Mouse (Mus musculus): Measurements from ENCODE around the gene Ankrd24.
"Not testable (repeated sequence)": the region's sequence is repeated elsewhere in the genome, so short reads cannot be mapped to it uniquely, and the experiment has no call there.

Ankrd24 gene

DNA sequence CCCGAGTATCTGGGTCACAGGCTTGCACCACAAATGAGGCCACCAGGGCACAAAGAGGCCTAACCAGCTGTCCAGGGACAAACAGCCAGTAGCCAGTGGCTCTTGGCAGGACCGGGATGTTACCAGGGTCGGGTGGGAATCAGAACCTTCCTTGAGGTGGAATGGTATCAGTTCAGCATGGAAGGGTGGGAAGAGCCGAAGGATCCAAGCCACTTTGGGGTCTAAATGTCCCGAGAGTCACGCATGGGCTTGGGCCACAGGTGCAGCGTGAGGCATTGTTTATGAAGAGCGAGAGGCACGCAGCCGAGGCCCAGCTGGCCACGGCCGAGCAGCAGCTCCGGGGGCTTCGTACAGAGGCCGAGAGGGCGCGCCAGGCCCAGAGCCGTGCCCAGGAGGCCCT lies 16.4 kb downstream of the Ankrd24 start:
- DNase-seq (ENCODE audit: low spot score) = no peak

DNA sequence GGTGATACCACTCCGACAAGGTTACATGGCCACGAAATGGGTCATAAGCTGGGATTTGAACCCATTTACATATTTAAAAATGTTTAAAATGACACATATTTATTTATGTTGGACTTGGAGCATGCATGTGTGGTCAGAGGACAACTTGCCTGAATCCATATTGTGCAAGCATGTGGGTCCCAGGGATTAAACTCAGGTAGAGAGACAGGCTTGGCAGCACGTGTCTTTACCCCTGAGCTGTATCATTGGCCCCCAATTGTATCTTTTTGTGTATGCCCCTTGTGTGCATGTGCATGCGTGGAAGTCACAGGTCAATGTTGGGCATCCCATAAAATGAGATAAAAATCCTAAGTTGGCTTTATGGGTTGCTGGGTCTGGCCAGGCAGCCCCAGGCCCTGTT lies 17.1 kb downstream of the Ankrd24 start:
- no peak for DNase-seq (ENCODE audit: low spot score)

DNA sequence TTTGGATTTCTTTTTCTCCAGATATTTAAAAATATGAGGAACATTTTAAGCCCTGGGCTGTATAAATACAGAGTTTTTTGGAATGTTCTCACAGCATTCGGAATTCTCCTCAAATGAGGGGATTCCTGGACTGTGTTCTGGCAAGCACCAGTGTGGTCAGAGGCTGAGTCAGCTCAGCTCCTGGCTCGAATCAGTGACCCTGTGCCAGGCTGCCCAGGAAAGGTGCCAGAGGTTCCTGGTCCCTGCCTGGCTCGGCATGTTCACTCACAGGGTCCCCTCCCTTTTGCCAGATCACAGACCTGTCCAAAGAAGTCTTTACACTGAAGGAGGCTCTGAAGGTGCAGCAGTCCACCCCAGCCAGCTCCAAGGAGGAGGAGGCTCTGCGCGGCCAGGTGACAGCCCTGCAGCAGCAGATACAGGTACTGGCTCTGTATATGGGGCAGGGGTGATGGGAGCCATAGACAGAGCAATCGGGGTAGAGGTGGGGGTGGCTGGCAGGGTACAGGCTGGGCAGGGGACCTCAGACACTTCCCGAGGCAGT lies 17.7 kb downstream of the Ankrd24 start:
- no peak for DNase-seq (ENCODE audit: low spot score)

DNA sequence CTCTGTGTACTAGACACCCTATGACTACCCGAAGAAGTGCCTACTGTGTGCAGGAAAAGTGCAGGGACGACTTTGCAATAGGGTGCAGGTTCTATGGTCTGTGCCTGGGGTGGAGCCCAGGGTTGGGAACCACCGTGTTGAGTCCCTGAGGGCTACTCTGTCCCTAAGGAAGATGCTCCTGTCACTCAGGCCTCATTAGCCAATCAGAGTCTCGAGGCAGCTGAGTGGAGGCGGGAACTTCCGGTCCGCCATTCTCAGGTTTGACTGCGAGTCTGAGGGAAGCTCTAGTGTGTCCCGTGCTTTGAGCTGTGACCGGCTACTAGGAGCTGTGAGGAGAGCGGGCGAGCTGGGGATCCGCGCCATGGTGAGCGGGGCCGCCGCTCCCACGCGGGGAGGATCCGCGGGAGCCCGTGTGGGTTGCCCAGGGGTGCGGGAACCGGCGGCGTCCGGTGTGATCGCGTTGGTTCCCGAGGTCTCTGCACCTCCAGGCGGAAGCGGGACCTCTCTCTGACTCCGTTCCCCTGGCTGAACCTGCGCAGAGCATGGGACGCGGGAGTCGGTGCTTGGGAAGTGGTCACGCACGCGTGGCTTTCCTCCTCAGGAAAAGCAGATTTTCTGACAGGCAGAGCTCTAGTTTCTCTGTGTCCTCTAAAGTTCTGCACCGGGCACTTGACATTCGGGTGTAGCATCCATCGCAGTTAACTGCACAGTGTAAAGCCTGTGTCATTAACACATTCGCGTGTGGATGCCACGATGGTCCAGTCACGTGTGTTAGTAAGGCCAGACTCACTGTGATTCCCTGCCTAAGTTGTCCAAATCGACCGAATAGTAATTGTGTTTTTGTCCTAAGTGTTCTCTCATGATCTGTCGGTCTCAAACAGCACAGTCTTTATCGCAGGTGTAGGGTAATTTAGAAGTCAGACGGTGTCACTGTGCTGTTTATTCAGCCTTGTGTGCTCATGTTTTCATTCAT lies 20.7 kb downstream of the Ankrd24 start, which contains the start of gene Gm10778:
Gm10778 (plus strand) TSS at position 257 of the 973 bp plus-strand sequence.
- peak; percentile 82 for DNase-seq (ENCODE audit: low spot score)

DNA sequence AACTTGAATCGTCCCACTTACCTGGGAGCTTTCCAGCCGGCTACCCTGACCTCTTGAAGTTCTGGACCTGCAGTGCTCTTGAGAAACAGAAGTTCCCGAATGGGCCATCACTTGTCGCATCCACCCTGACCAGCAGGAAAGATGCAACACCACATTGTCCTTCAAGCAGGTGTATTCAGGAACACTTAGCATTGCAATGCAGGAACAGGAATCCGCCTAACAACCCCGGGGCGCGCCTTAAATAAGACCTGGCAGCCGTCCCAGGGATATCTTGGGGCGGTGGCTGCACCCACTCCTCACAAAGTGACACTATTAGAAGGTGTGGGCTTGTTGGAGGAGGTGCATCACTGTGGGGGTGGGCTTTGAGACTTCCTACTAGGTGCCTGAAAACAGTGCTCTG lies 26.8 kb downstream of the Ankrd24 start:
- DNase-seq (ENCODE audit: low spot score) = no peak

DNA sequence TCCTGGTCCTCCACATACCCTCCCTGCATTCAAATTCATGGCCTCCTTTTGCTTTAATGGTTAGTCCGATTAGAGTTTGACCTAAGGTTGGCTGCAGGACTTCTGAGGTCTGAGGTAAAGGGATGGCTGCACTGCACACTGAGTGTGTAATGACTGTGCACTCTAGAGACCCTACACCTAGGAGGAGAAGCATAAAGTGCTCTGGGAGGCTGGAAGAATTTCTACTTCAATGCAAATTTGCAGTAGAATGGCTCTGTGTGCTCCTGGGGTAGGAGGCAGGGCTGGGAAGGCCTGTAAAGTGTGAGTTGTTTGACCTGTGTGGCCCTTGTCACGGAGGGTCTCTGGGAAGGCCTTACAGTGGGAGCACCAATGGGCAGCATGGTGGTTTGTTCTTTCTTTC lies 27.8 kb downstream of the Ankrd24 start:
- DNase-seq (ENCODE audit: low spot score) = no peak

DNA sequence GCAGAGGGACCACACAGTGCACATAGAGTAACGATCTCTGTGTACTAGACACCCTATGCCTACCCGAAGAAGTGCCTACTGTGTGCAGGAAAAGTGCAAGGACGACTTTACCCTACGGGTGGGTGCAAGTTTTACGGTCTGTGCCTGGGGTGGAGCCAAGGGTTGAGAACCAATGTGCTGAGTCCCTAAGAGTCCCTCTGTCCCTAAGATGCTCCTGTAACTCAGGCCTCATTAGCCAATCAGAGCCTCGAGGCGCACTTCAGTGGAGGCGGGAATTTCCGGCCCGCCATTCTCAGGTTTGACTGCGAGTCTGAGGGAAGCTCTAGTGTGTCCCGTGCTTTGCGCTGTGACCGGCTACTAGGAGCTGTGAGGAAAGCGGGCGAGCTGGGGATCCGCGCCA lies 58.8 kb downstream of the Ankrd24 start:
- DNase-seq (ENCODE audit: low spot score) = not testable (repeated sequence)

All from left cerebral cortex, adult 11 months (tissue).